Mouse (Mus musculus) megakaryocyte progenitor cell, adult 5-6 weeks (primary cell): ENCODE results near the gene Pea15a. TPM values are rescaled to one million over a fixed set of nuclear protein-coding genes. Genes with fewer than 3 reads are reported as not detected.
A peak's percentile ranks its signal among the peaks of the same experiment; 100 is the strongest.

Experiments used
- ATAC-seq: replicated peaks from 2 replicates; pipeline ENCODE4 v1.8.0; 2016; ENCODE audit warnings: mild to moderate bottlenecking, moderate TSS enrichment, inconsistent platforms; ENCODE audit not compliant: poor library complexity
- total RNA-seq, 2 experiments: library from RNA; stranded (forward) in 1 of 2; stranded (reverse) in 1 of 2; fragments of 157-497, 149-512 nt in 1 of 2; fragments of 200-1000 nt in 1 of 2; gene quantifications; 2 replicates each; pipeline versions ENCODE4 v1.2.3 to v1.2.4; 2015 to 2017

Pea15a gene
- total RNA-seq (2015) (3.1 and 4.9 TPM in 2 replicates), total RNA-seq (2017) (2.2 and 2.6 TPM in 2 replicates)

GRCm38 (mm10) chr1:172206141-172206917 is at the start of gene Pea15a:
Gene Pea15a, minus strand, starts transcription at chr1:172206804.
- ATAC-seq = peak; percentile 68

DNA sequence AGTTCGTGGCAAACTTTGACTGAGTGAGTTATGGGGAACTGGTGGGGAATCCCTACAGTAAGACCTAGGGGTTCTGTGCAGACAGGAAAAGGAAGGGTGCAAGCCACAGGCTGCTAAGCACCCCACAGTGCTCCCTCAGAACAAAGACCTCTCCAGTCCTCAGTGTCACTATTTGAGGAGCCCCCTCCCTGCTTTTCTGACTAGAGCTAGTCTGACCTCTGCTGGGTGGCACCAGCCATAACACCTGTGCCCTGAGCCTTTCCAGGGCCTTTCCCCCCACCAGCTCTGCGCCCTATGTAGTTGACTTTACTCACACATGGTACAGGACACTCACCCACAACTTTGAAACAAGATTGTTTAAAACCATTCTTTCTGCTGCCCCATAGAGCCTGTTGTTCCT is 41.1 kb upstream of the Pea15a start:
- ATAC-seq = peak; percentile 78

- no peak for ATAC-seq
Measured at GRCm38 (mm10) chr1:172247216-172247615, 40.6 kb upstream of the Pea15a start.

GRCm38 (mm10) chr1:172244645-172245044 is 38.0 kb upstream of the Pea15a start:
- ATAC-seq = peak; percentile 51

- ATAC-seq = no peak
Measured at GRCm38 (mm10) chr1:172243547-172244205, 37.1 kb upstream of the Pea15a start.

DNA sequence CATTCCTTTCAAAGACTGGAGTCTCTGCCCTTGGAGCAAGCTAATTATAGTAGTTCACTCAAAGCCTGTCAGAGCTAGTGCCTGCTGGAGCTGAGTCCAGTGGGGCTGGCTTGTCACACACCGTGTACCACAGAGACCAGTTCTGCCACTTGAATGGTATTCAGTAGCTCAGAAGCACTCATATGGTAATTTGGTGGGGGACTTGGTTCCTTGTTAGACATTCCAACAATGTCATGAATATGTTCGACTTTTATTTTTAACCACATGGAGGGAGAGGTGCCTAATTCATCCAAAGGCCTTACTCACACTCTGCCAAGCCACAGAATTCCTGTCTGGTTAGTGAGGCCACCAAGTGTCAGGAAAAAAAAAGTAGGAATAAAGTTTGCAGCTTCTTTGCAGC is 35.8 kb upstream of the Pea15a start:
- ATAC-seq = no peak

DNA sequence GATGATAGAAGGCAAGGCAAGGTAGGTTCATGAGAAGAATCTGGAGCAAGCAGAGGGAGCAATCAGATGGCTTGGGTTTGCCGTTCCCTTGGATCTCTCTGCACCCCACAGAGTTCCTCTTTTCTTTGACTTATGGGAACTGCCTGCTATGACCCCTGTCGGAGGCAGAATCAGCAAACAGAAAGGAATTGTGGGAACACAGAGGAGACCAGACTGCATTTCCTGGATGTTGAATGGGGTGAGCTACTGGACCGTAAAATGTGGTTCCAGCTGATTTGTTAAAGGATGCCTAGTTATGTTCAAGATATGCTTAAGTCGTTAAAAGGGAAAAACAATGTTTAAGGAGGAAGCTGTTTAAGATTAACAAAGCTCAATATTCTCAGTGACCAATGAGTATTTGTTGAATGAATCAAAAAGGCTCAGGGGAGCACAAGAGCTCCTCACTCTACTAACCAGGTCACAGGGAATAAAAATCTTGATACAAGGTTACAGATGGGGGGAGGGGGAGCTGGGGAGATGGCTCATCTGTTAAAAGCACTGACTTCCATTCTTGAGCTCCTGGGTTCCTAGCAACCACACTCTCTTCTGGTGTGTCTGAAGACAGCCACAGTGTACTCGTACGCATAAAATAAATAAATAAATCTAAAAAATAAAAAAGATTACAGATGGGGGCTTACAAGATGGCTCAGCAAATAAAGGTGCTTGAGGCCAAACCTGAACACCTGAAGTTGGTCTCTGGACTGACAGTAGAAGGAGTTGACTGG is 34.5 kb upstream of the Pea15a start:
- ATAC-seq = peak; percentile 85

DNA sequence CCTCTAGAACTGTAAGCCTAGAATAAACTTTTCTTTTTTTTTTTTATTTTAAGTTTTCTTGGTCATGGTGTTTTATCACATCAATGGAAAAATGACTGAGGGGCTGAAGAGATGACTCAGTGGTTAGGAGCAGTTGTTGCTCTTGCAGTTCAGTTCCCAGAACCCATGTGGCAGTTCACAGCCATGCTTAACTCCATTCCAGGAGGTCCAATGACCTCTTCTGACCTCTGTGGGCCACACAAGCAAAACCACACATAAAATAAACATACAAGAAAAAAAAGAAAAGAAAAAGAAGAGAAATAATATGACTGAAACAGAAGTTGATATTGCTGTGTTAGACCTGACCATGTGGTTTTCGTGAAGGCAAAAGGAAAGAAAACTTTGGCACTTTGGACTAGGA is 22.6 kb upstream of the Pea15a start:
- no peak for ATAC-seq

DNA sequence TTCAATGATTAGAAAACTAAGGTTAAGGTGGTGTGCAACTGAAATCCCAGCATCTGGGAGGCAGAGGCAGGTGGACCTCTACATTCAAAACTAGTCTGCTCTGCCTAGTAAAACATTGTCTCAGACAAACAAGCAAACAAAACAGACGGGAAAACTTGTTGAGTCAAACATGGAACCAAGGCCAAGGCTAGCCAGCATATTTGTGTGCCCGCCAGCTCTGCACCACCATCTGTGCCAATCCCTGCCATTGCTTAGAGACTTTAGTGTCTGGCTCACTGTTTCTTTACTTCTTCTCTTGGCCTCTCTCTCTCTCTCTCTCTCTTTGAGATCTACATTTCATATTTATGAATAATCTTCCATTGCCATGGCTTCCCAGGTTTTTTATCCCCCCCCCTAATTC is 21.6 kb upstream of the Pea15a start:
- no peak for ATAC-seq

DNA sequence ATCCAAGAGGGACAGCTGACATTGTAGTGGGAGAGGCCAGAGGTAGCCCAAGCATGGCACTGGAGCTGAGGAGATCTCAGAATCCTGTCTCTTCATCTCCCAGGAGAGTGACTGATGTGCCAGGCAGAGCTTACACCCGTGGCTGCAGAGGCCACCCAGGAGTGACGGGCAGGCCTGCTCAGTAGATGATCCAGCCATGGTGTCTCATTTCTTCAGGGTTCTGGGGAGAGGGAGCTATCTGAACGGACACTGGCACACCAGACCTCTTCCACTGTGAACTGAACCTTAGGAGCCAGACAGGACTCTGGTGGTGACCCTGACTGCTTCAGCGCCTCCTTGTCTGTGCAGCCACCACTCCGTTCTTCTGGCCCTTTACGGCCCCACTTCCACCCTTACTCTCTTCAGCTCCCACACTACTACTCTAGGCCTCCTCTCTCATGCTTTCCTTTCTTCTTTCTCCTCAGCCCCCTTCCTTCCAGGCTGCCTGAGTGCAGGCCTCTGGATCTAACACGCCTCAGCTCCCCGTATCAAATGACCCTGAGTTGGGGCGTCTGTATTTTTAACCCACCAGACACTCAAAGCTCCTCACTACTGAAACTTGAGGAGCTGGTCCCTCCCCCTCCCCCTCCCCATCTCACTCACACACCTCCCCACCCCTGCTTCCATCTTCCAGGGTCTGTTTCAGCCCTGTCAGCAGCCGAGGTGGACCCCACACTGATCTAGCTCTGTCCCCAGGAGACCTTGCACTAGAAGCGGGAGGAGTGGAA is 14.9 kb upstream of the Pea15a start:
- ATAC-seq = no peak

- no peak for ATAC-seq
Measured at GRCm38 (mm10) chr1:172220414-172220813, 13.8 kb upstream of the Pea15a start.

GRCm38 (mm10) chr1:172219451-172220406 is 13.1 kb upstream of the Pea15a start, which contains the start of gene Casq1:
Gene Casq1, minus strand, starts transcription at chr1:172219868.
- no peak for ATAC-seq

DNA sequence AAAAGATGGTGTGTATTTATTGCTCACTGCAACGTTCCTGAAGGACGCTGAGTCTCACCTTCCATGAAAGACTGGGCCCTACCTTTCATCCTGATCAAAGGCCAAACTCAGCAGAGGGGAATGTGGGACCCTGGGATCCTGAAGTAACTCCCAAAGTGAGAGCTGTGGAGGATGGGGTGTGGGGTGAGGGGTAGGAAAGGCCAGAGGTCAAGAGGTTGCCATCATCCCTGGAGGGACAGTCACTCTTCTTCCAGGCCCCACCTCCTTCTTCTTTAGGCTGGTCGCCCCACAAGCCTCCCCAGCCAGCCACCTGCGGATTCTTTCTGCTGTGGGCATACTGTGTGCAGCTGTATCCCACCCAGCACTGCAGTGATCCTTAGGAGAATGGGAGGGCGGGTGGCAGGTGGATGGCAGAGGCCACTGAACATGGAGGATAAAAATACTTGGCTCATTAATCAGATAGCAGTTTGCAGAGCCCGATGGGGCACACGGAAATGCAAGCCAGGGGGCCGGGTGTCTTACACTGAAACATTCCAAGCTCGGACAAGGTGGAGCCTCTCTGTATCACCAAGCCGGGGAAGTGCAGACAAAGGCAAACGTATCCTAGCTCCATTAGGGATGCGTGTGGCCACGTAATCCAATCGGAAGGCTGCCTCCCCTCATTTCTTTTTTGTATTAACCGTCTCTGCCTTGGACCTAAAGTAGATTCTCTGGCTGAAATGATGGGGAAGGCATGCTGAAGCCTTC is 11.7 kb upstream of the Pea15a start:
- no peak for ATAC-seq

- ATAC-seq = peak; percentile 100
Measured at GRCm38 (mm10) chr1:172217148-172217547, 10.5 kb upstream of the Pea15a start.

- ATAC-seq = no peak
Measured at GRCm38 (mm10) chr1:172214748-172215147, 8.1 kb upstream of the Pea15a start.

GRCm38 (mm10) chr1:172213771-172214170 is 7.2 kb upstream of the Pea15a start:
- ATAC-seq = no peak

- no peak for ATAC-seq
Measured at GRCm38 (mm10) chr1:172212776-172213175, 6.2 kb upstream of the Pea15a start.

- peak; percentile 49 for ATAC-seq
Measured at GRCm38 (mm10) chr1:172207111-172207584, 544 bp upstream of the Pea15a start.

DNA sequence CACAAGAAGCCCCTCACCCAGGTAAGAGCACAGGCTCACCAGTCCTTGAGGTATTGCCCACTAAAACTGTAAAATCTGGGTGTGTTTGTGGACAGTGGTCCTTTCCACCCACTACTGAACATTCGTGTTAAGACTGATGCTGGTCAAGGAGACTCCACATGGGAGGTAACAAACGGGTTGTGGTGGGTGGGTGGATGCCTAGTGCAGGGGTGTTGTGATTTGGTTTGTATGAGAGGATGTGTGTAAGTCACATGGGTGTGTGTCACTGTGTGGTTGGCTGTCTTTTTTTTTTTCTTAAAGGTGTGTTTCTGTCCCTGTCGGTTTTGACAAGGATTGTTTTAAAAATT is 890 bp downstream of the Pea15a start:
- ATAC-seq = no peak
